Mouse (Mus musculus) forebrain, postnatal 0 days (tissue): Measurements from ENCODE around the gene Opn1sw. TPM values are rescaled to one million over a fixed set of nuclear protein-coding genes. Genes with fewer than 3 reads are reported as not detected.

Experiments
- ATAC-seq: fragments of 200-750 bp; cut with Nextera tagmentation; 2 replicates; pipeline ENCODE4 v1.8.0; 2017; ENCODE audit warnings: mild to moderate bottlenecking, moderate library complexity
- DNase-seq: peaks from one replicate; pipeline ENCODE4 v3.0.0-alpha.2; 2015
- H3K27ac ChIP-seq: fragments of 300-500 bp; sonication (generic); 2 replicates; pipeline ENCODE4 v1.5.1; 2014; ENCODE audit warnings: low read depth, mild to moderate bottlenecking, antibody characterized with exemption, low read length, moderate library complexity, mixed read lengths
- H3K27me3 ChIP-seq: fragments of 300-500 bp; sonication (generic); 2 replicates; pipeline ENCODE4 v1.6.1; 2014; ENCODE audit warnings: mild to moderate bottlenecking, low read length, mixed read lengths; ENCODE audit not compliant: insufficient read depth
- H3K36me3 ChIP-seq: fragments of 300-500 bp; sonication (generic); 2 replicates; pipeline ENCODE4 v1.6.1; 2014; ENCODE audit warnings: mild to moderate bottlenecking, moderate library complexity; ENCODE audit not compliant: insufficient read depth
- H3K4me1 ChIP-seq: fragments of 300-500 bp; sonication (generic); 2 replicates; pipeline ENCODE4 v1.6.1; 2014; ENCODE audit warnings: antibody characterized with exemption; ENCODE audit not compliant: insufficient read depth
- H3K4me2 ChIP-seq: fragments of 300-500 bp; sonication (generic); 2 replicates; pipeline ENCODE4 v1.6.1; 2014; ENCODE audit warnings: low read depth, mild to moderate bottlenecking, moderate library complexity
- H3K4me3 ChIP-seq: fragments of 300-500 bp; sonication (generic); 2 replicates; pipeline ENCODE4 v1.5.1; 2014; ENCODE audit warnings: low read depth, low read length, mixed read lengths
- H3K9ac ChIP-seq: fragments of 300-500 bp; sonication (generic); 2 replicates; pipeline ENCODE4 v1.6.1; 2014; ENCODE audit warnings: mild to moderate bottlenecking
- H3K9me3 ChIP-seq: fragments of 300-500 bp; sonication (generic); 2 replicates; pipeline ENCODE4 v1.6.1; 2016; ENCODE audit warnings: low read length
- CTCF ChIP-seq: sonication (generic); IDR thresholded peaks from 2 replicates; pipeline ENCODE4 v1.5.1; 2016; ENCODE audit warnings: antibody characterized with exemption, control low read depth, low read depth
- WGBS: fragments of 180-500 bp; shearing (Covaris S2); extraction: QIAGEN DNeasy Blood & Tissue Kit; methylation state at CpG from one replicate; pipeline ENCODE4 v1.1.7; 2014; 5-methylcytosine and 5-hydroxymethylcytosine counted together
- polyA plus RNA-seq: library from polyadenylated mRNA; unstranded; fragments of >200 nt; fragmentation: Nextera tagmentation; extraction: Ambion mirVana; gene quantifications from 2 replicates; pipeline ENCODE4 v1.2.1, GENCODE M21; 2015
- total RNA-seq: library from RNA; depleted of rRNA; stranded (reverse); fragments of >200 nt; gene quantifications from 2 replicates; pipeline ENCODE4 v1.2.3, GENCODE M21; 2014

The Opn1sw gene
- total and polyA plus RNA-seq, 2 experiments from 2014 or later: 0.45 to 7.0 TPM

DNA sequence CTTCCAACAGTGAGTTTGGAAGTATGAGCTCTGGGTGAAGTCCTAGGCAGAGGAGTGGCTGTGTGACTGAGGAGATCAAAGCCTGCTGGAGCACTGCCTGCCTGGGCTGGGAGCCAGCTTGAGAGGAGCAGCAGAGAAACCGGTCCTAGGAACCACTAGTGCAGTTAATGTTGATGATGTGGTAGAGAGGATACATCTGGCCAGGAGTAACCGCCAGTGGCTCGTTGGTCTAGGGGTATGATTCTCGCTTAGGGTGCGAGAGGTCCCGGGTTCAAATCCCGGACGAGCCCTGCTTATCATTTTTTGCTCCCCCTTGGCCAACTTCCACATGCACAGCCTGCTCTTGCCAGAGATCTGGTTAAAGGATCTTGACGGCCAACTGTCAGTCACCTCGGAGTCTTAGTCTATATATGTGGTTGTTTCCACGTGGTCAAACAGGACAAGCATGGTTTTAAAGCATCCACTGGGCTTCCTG is 375 bp upstream of the Opn1sw start:
- Histone ChIP-seq H3K36me3 (no peaks in the 10 kb centered on the region), H3K27me3 (no peaks in the 10 kb centered on the region), H3K9ac (no peak overlapping the region), H3K27ac (no peak overlapping the region), H3K9me3 (no peaks in the 10 kb centered on the region), H3K4me3 (no peak overlapping the region), H3K4me2 (no peak overlapping the region), H3K4me1 (peaks cover 2% of the 10 kb centered on the region; the same call in 1 of the 2 replicates)
- WGBS: 6% methylated on average over 11 of the region's 11 CpGs
- peak; percentile 80 for DNase-seq
- peak; percentile 88 for ATAC-seq
- no peak for TF ChIP-seq CTCF

DNA sequence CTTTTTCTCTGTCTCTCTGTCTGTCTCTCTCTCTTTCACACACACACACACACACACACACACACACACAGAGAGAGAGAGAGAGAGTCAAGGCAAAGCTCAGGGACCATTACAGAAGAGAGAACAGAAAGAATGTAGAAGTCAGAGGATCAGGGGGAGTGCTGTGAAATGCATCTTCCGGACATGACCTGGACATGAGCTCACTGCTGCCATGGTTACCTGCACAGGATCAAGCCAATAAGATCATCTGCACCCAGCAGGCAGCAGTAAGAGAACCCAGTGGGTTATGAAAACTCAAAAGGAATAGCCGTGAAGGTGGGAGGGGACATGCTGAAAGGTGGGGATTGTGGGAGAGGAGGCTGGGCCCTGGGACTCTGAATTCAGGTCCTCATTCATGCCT is 5.8 kb downstream of the Opn1sw start:
- ATAC-seq (no peak), DNase-seq (no peak)
- Histone ChIP-seq H3K4me1 (no peaks in the 10 kb centered on the region), H3K9ac (no peak overlapping the region), H3K36me3 (0 out of 2 replicates have a peak, but pooled peaks cover 3% of the 10 kb centered on the region), H3K9me3 (no peaks in the 10 kb centered on the region), H3K4me3 (no peak overlapping the region), H3K27me3 (no peaks in the 10 kb centered on the region), H3K4me2 (no peak overlapping the region), H3K27ac (no peak overlapping the region)
- 43% methylated on average over 2 of the region's 2 CpGs for WGBS
- TF ChIP-seq CTCF: no peak

DNA sequence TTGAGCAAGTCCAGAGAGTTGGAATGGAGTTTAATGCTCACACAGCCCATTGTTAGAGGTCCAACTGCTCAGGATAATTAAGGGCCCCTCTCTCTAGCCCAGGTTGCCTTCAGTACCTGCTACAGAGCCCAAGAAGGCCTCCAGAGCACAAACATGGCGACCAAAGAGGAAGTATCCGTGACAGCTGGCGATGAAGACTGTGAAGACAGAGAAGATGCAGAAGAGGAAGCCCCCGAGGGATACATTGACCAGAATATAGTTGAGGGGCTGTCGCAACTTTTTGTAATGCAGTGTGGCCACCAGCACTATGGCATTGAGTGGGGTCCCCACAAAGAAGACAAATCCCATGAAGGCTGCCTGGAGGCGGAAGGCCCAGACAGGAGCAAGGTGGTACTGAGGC is 8.3 kb downstream of the Opn1sw start:
- H3K27ac ChIP-seq: no peak overlapping the region
- TF ChIP-seq CTCF: no peak
- ATAC-seq: no peak

DNA sequence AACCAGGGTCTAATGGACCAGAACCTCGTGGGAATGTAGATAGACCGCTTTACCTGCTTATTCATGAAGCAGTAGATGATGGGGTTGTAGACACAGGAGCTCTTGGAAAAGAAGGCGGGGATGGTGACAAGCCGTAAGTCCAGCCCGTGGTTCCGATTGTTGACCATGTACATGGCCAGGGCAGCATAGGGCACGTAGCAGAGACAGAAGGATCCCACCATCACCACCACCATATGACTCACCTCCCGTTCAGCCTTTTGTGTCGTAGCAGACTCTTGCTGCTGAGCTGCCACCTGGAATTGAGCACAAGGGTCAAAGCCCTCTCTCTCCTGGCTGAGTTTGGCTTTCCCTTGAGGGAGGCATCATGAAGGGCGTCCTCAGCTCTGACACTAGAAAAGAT is 9.6 kb downstream of the Opn1sw start:
- Histone ChIP-seq H3K27ac (no peak overlapping the region), H3K4me1 (no peaks in the 10 kb centered on the region), H3K4me3 (no peak overlapping the region), H3K27me3 (no peaks in the 10 kb centered on the region), H3K9ac (no peak overlapping the region), H3K9me3 (no peaks in the 10 kb centered on the region), H3K36me3 (peaks cover 26% of the 10 kb centered on the region), H3K4me2 (no peak overlapping the region)
- no peak for DNase-seq
- ATAC-seq: no peak
- WGBS: 93% methylated on average over 10 of the region's 10 CpGs
- no peak for TF ChIP-seq CTCF

More for the DNA sequence above, 8.3 kb downstream of the Opn1sw start:
- H3K4me3 ChIP-seq: no peak overlapping the region
- no peak overlapping the region for H3K9ac ChIP-seq
- H3K4me2 ChIP-seq: no peak overlapping the region
- no peaks in the 10 kb centered on the region for H3K4me1 ChIP-seq
- 97% methylated on average over 6 of the region's 6 CpGs for WGBS
- no peaks in the 10 kb centered on the region for H3K9me3 ChIP-seq
- no peak for DNase-seq
- H3K36me3 ChIP-seq: peaks cover 16% of the 10 kb centered on the region
- no peaks in the 10 kb centered on the region for H3K27me3 ChIP-seq

DNA sequence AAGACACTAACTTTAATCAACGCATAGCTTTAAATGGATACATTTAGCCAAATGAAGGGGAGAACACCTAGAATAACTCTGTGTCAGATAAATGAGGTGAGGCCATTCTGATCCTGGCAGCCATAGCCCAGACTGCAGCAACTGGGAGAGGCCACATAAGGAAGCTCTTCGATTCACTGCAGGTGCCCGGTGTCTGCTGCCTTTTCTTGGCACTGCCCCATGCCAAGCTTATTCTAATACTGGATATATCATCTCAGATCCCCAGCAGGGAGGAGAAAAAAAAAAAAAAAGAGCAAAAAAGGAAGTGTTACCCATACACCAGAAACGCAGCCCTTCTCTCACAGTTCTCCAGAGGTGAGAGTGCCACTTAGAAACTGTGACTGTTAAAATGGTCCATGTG is 10.9 kb downstream of the Opn1sw start:
- no peaks in the 10 kb centered on the region for H3K9me3 ChIP-seq
- H3K27me3 ChIP-seq: no peaks in the 10 kb centered on the region
- H3K27ac ChIP-seq: no peak overlapping the region
- peaks cover 35% of the 10 kb centered on the region for H3K36me3 ChIP-seq
- no peak for ATAC-seq
- WGBS: 89% methylated on average over 4 of the region's 4 CpGs
- TF ChIP-seq CTCF: no peak
- H3K9ac ChIP-seq: no peak overlapping the region
- H3K4me2 ChIP-seq: no peak overlapping the region
- DNase-seq: no peak
- H3K4me3 ChIP-seq: no peak overlapping the region
- H3K4me1 ChIP-seq: no peaks in the 10 kb centered on the region

DNA sequence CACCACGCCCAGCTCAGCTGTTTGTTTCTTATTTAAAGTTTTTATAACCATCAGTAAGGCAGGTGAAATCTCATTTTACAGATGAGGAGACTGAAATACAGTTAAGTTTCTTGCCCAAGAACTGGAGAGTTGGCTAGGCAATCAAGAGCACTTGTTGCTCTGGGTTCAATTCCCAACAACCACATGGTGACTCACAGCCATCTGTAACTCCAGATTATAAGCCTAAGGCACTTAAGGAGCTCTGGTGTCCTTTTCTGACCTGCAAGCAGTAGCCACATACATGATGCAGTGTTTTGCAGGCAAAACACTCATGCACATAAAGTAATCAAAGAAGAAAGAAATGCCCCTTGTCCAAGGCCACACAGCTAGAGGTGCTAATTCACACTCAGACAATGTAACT is 23.0 kb downstream of the Opn1sw start:
- Histone ChIP-seq H3K27ac (no peak overlapping the region), H3K4me3 (no peak overlapping the region), H3K27me3 (no peaks in the 10 kb centered on the region), H3K36me3 (peaks cover 15% of the 10 kb centered on the region), H3K9me3 (no peaks in the 10 kb centered on the region), H3K9ac (no peak overlapping the region), H3K4me2 (no peak overlapping the region), H3K4me1 (no peaks in the 10 kb centered on the region)
- ATAC-seq (no peak), DNase-seq (no peak)
- TF ChIP-seq CTCF: no peak
- WGBS: 97% methylated on average over 1 of the region's 1 CpGs

DNA sequence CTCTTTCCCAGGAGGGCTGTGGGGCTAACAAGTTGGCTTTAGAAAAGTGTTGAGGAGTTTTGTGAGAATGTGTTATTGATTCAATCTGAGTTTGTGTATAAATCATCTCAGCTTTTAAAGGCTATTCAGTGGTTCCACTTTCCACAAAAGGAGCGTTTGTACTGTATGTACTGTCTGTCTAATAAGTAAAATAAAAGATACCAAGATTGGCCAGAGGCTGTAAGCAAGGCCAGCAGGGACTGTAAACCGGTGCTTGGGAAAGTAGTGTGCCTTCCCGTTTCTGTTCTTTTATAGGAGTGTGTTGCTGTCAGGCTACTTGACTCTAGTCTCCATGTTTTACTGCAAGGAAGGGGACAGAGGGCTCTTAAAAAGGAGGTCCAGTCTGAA is 25.1 kb downstream of the Opn1sw start:
- Histone ChIP-seq H3K9me3 (no peaks in the 10 kb centered on the region), H3K36me3 (peaks cover 15% of the 10 kb centered on the region), H3K4me2 (no peak overlapping the region), H3K4me3 (no peak overlapping the region), H3K4me1 (no peaks in the 10 kb centered on the region), H3K27me3 (no peaks in the 10 kb centered on the region), H3K9ac (no peak overlapping the region), H3K27ac (no peak overlapping the region)
- DNase-seq (no peak), ATAC-seq (no peak; the same call in 1 of the 2 replicates)
- 23% methylated on average over 3 of the region's 3 CpGs for WGBS
- TF ChIP-seq CTCF: no peak
